Mouse (Mus musculus) CD4-positive, CD25-positive, alpha-beta regulatory T cell, adult 2 months (primary cell): Measurements from ENCODE around the gene Acbd4.

Source experiments
- DNase-seq: peaks from one replicate; pipeline ENCODE4 v3.0.0-alpha.2; 2012; ENCODE audit warnings: low read depth, low spot score

The Acbd4 gene

DNA sequence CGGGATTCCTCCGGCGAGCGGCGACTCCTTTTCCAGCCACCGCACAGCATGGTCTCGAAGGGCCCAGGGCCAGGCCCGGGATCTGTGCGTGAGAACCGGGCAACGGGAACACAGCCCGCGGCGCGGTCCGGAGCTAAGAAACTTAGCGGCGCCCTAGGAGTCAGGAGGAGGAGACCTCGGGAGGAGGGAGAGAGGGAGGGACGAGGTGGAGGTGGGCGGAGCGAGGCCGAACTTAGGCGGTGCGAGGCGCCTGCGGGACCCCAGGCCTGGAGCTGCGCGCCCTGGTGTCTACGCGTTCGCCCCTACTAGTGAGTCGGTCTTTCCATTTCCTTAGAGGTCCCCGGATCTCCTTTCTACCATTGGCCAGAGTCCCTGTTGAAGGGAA is at the start of gene Acbd4, which contains the start of gene Plcd3:
TSS of gene Acbd4 (plus strand) at position 202 of the 385 bp plus-strand sequence.
TSS of gene Plcd3 (minus strand) at position 178 of the 385 bp plus-strand sequence.
- DNase-seq = peak; percentile 70

GRCm38 (mm10) chr11:103052078-103052477 is 49.4 kb upstream of the Acbd4 start:
- no peak for DNase-seq

DNA sequence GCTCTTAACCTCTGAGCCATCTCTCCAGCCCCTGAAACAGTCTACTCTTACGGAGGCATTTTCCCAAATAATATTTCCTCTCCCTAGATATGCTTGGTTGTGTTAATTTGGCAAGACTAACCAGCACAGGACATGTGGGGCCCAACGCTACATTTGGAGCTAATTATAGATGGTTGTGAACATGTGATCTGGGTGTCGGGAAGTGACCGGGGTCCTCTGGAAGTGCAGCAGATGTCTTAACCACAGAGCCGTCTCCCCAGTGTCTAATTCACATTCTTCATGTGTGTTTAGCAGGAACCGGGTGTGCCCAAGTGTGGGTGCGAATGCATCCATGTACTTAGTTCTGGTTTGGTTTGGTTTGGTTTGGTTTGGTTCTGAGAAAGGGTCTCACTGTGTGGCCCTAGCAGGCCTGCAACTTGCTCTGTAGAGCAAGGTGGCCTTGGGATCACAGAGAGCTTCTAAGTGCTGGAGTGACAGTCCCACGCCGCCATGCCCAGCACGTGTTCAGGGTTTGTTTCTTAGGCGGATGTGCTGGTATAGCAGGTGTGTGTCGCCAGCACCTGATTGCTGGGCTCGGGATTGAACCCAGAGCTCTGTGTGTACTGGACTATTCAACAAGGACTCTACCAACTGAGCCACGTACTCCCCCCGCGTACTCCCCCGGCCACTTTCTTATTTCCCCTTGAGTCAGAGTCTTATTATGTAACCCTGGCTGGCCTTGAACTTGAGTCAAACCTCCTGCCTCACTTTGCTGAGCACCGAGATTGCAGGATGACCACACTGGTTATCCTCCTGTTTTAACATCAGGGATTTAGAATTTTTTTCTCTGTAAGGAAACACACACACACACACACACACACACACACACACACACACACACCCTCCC is 48.0 kb upstream of the Acbd4 start:
- no peak for DNase-seq

- peak; percentile 85 for DNase-seq
These were observed 46.7 kb upstream of the Acbd4 start for GRCm38 (mm10) chr11:103054798-103055197.

- DNase-seq = no peak
These were observed 44.8 kb upstream of the Acbd4 start for GRCm38 (mm10) chr11:103056636-103057035.

DNA sequence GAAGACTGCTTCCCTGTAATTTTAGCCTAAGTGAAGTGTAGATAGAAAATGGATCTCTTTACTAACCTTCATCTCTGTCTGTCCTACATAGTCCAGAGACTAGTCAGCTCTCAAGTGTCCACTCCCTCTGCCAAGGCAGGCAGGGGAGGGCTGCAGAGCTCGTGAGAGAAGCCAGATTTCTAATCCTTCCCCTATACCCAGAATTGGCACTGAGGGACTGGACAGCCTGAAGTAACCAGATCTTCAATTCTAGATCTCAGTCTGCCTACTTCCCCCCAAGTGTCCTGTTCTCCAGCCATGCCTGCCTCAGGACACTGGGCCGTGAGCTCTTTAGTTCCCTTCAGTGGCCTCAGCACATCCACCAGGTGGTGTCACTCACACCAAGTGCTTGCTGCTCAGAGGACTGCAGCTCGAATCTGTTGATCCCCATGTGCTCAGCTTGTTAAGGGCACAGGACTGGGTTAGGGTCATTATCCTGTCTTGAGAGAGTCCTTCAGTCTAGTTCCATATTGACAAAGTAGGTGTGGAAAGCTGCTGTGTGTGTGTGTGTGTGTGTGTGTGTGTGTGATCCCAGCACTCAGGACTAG is 42.9 kb upstream of the Acbd4 start:
- DNase-seq = no peak

- no peak for DNase-seq
These were observed 35.1 kb upstream of the Acbd4 start for GRCm38 (mm10) chr11:103066191-103067050.

GRCm38 (mm10) chr11:103067051-103067361 is 34.5 kb upstream of the Acbd4 start:
- no peak for DNase-seq

- no peak for DNase-seq
These were observed 34.0 kb upstream of the Acbd4 start for GRCm38 (mm10) chr11:103067457-103068001.

- DNase-seq = no peak
These were observed 33.2 kb upstream of the Acbd4 start for GRCm38 (mm10) chr11:103068272-103068671.

GRCm38 (mm10) chr11:103068884-103069283 is 32.6 kb upstream of the Acbd4 start:
- DNase-seq = no peak

DNA sequence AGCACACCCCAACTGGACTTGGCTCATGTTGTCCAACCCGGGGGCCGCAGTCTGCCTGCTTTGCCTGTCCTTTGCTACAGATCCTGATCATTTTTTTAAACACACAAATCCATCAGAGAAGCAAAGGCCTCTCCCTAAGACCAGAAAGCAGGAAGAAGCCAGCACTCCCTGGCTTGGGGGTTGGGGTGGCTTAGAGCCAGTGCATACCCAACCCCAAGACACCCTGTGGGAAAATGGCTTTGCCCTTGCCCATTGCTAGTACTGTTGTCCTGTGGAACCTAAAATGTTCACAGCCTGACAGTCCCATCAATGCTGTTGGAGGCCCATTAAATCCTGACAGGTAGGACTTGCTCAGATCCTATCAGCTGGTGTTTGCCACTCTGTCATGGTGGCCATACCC is 31.8 kb upstream of the Acbd4 start:
- DNase-seq = no peak

DNA sequence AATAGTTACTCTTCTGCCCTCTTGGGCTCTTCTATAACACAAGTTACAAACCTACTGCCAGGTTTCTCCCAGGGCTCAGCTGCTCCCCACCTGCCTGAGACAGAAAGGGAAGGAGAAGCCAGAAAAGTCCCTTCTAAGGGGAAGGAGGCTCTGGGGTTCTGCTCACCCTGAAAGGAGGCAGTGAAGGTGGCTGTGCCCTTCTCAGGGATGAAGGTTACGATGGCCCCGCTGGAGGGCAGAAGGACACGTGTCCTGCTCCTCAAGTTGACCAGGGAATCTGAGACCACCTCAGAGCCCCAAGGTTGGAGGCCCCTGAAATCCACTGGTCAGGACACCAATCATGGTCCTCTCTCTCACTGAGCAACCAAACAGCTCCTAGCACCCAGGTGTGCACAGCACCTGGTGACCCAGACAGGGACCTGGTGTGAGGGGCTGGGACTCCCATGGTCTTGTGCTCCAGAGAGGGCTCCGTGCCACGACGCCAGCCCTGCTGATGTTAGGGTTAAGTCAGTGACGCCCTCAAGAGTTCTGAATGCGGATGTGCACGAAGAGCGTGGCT is 31.1 kb upstream of the Acbd4 start:
- no peak for DNase-seq

- DNase-seq = no peak
These were observed 27.8 kb upstream of the Acbd4 start for GRCm38 (mm10) chr11:103073671-103074070.

DNA sequence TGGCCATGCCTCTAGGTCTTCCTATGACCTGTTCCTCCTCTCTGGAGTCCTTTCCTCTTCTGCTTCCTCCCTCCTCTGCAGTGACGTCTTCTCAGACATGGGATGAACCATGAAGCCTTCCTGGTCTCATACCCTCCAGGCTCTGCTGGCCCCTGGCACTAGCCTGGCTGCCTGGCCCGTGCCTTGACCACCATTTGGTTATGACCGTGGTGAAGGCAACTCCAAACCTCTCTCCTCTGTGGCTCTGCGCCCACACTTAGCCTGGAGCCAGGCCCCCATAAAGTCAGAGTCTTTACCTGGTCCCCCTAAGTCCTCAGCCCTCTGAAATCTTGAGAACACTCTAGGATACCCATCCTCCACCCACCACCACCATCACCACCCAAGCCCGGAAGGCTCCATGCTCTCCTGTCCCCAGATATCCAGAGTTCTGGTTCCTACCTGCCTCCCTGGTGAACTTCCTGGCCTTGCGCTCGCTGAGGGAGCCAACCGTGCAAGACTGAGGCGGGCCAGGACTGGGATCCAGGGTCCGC is 27.3 kb upstream of the Acbd4 start:
- no peak for DNase-seq

GRCm38 (mm10) chr11:103074796-103075323 is 26.6 kb upstream of the Acbd4 start:
- no peak for DNase-seq

DNA sequence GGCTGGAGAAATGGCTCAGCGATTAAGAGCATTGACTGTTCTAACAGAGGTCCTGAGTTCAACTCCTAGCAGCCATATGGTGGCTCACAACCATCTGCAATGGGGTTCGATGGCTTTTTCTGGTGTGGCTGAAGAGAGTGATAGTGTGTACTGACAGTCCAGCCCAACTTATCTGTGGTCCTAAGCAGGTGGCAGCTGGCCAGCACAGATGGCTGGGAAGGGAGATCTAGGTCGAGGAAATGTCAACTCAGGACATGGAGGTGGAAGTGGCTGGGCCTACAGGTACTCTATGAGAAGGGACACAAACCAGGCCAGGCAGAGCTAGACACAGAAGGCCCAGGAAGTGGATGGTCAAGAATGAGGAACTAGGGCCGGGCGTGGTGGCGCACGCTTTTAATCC is 25.5 kb upstream of the Acbd4 start:
- DNase-seq = no peak

- DNase-seq = no peak
These were observed 24.9 kb upstream of the Acbd4 start for GRCm38 (mm10) chr11:103076581-103076980.

DNA sequence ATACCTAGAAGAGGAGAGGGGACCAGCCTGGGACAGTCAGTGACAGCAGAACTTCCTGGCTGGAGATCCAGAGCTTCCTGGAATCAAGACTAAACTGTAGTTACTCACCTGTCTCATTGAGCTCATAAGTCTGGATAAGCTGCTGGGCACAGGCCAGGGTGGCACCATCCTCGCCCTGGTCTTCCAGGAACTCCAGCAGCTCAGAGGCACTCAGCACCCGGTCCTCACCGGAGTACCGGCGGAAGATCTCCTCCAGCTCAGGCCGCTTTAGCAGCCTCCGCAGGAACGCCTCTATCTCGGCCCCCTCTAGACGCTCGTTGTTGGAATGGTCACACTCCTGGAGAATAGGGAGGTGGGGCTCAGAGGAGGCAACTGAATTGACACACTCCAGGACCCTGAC is 23.4 kb upstream of the Acbd4 start:
- no peak for DNase-seq

GRCm38 (mm10) chr11:103080323-103081091 is 21.0 kb upstream of the Acbd4 start:
- no peak for DNase-seq
